Mouse (Mus musculus): ENCODE measurements around the gene Olfr736. TPM values are rescaled to one million over a fixed set of nuclear protein-coding genes. Genes with fewer than 3 reads are reported as not detected.

The Olfr736 gene
- total RNA-seq (2021), result not detected

GRCm38 (mm10) chr14:50380863-50381262 lies at the start of gene Olfr736:
Gene Olfr736 (plus strand): TSS chr14:50381163.
- no peak for DNase-seq

- DNase-seq, result no peak
These were observed 32.2 kb upstream of the Olfr736 start, which contains the start of gene Olfr735 for GRCm38 (mm10) chr14:50348796-50349195. Gene Olfr735 (minus strand): TSS chr14:50348872.

- no peak for DNase-seq
These were observed 28.5 kb upstream of the Olfr736 start for GRCm38 (mm10) chr14:50352438-50352837.

- no peak for DNase-seq
These were observed 24.2 kb upstream of the Olfr736 start for GRCm38 (mm10) chr14:50356725-50357124.

GRCm38 (mm10) chr14:50357593-50357992 lies 23.4 kb upstream of the Olfr736 start, which contains the start of gene Tlr11:
Gene Tlr11 (plus strand): TSS chr14:50357914.
- no peak for DNase-seq

GRCm38 (mm10) chr14:50360480-50360879 lies 20.5 kb upstream of the Olfr736 start:
- no peak for DNase-seq

GRCm38 (mm10) chr14:50363561-50363960 lies 17.4 kb upstream of the Olfr736 start:
- no peak for DNase-seq

GRCm38 (mm10) chr14:50407268-50407667 lies 26.3 kb downstream of the Olfr736 start, which contains the start of gene Olfr738:
Gene Olfr738 (plus strand): TSS chr14:50407568.
- DNase-seq, result no peak

GRCm38 (mm10) chr14:50418326-50418725 lies 37.4 kb downstream of the Olfr736 start, which contains the start of gene Olfr739:
Gene Olfr739 (plus strand): TSS chr14:50418626.
- DNase-seq, result no peak

Other genes starting within 250 kb of the Olfr736 start
- gene Olfr728, start 238.5 kb upstream of the Olfr736 start, total RNA-seq (2021), result not detected
- not detected for gene Olfr729, start 228.3 kb upstream of the Olfr736 start, total RNA-seq (2021)
- gene Olfr730, start 193.0 kb upstream of the Olfr736 start, total RNA-seq (2021), result not detected
- not detected for gene Olfr731, start 139.3 kb upstream of the Olfr736 start, total RNA-seq (2021)
- gene Olfr732, start 97.0 kb upstream of the Olfr736 start, total RNA-seq (2021), result not detected
- gene Olfr733, start 79.6 kb upstream of the Olfr736 start, total RNA-seq (2021), result not detected
- gene Olfr734, start 54.4 kb upstream of the Olfr736 start, total RNA-seq (2021), result not detected
- not detected for gene Olfr735, start 32.3 kb upstream of the Olfr736 start, total RNA-seq (2021)
- gene Tlr11, start 23.2 kb upstream of the Olfr736 start, total RNA-seq (2021), result not detected
- not detected for gene Olfr738, start 26.4 kb downstream of the Olfr736 start, total RNA-seq (2021)
- gene Olfr739, start 37.5 kb downstream of the Olfr736 start, total RNA-seq (2021), result not detected
- not detected for gene Olfr740, start 64.4 kb downstream of the Olfr736 start, total RNA-seq (2021)
- gene Olfr741, start 91.6 kb downstream of the Olfr736 start, total RNA-seq (2021), result not detected
- not detected for gene Olfr742, start 122.4 kb downstream of the Olfr736 start, total RNA-seq (2021)
- gene Olfr743, start 140.7 kb downstream of the Olfr736 start, total RNA-seq (2021), result not detected
- not detected for gene Olfr744, start 233.7 kb downstream of the Olfr736 start, total RNA-seq (2021)

Data from layer of hippocampus, postnatal 36 days (tissue).